Mouse (Mus musculus) frontal cortex, postnatal 25 days (tissue): ENCODE measurements around the gene Pgam1.
"Not testable (repeated sequence)": the region's sequence is repeated elsewhere in the genome, so short reads cannot be mapped to it uniquely, and the experiment has no call there.

Experiments
- DNase-seq, 2 experiments: peaks; one replicate each; pipeline ENCODE4 v3.0.0; 2022; ENCODE audit warnings: low spot score in 2 of 2

Pgam1 gene

GRCm38 (mm10) chr19:41911178-41912073, at the start of gene Pgam1:
Gene Pgam1 (plus strand): TSS chr19:41911923.
- peak; percentile 84 to 95 for DNase-seq

- DNase-seq = no peak
These were observed 45.0 kb upstream of the Pgam1 start for GRCm38 (mm10) chr19:41866707-41867106.

DNA sequence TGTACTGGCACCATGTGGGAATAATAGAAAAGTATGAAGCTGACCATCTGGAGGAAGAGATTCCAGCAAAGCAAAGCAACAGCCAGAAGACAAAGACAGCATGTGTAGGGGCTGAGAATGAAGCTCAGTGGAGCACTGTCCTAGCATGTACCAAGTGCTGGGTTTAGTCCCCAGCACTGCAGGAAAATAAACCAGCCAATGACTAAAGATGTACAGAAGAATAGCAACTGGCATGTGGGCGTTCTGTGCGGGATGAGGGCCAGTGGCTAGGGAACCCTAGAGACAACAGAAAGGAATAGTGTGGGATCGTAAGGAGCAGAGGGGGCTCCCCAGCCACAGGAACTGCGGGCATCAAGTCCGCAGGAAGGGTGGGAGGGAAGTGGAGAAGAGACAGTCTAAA, 42.4 kb upstream of the Pgam1 start:
- DNase-seq = no peak

GRCm38 (mm10) chr19:41869946-41870345, 41.8 kb upstream of the Pgam1 start:
- DNase-seq = not testable (repeated sequence)

DNA sequence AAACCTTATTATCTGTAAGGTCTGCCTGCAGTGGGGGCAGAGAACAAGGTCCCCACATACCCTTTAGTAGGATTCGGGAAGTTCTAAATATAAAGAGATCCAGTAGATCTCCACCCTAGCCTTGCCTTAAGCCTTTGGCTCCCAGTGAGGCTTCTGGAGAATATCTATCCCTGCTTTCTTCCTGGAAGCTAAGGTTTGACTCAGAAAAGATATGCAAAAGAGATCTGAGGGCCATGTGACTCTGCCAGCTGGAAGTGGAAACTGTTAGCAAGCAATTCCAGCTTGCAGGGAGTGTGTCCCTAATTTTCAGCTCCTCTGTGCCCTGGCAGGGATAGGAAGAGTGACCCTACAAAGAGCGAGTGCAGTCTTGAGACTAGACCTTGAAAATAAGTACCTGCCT, 39.4 kb upstream of the Pgam1 start:
- DNase-seq = no peak

- DNase-seq = no peak
These were observed 37.4 kb upstream of the Pgam1 start for GRCm38 (mm10) chr19:41874356-41874755.

GRCm38 (mm10) chr19:41881842-41882241, 29.9 kb upstream of the Pgam1 start:
- no peak for DNase-seq

DNA sequence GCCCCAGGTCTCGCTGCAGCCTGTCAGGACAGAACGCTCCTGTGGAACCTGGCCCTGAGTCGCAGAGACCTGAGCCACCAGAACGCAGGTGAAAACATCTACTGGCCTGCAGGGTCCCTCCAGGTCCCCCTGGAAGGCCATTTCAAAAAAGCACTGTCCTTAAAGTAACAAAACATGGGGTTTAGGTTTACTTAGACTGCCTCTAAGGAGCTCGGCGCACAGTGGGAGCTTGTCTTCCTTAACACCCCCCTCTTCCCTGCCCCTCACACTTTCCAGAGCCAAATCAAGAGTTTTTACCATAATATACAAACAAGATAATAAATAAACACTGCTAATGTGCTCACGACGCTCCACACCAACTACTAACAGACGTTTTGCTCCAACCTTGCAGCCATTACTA, 27.8 kb upstream of the Pgam1 start:
- DNase-seq = no peak

DNA sequence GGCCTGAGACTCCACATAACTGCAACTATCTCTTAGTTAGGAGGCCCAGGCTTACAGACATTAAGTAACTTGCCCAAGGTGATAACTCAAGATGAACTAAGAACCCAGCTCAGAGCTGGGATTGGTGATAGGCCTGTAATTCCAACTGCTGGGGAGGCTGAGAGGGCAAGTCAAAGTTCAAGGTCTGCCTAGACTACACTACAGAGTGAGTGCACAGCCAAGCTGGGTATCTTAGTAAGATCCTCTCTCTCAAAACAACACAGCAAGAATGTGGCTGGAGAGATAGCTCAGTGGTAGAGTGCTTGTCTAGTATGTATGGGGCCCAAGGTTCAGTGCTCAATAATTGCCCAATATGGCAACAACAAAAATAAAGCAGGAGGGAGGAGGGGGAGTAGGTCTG, 23.5 kb upstream of the Pgam1 start:
- no peak for DNase-seq

DNA sequence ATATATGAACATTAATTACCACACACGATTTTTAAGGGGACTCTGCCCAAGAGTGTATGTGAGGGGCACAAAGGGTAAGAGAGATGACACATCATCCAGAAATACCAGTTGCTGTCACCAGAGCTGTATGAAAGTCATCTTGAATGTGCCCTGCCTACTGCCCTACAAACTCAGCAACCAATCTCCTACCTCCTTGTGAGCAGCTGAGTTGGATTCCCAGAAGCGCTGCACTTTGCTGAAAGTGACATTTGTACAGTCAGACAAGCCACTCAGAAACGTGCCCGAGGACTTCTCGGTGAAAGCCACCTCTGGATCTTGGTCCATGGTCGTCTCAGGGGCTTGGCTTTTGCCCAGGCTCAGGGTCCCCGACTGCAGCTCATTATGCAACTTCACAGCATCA, 16.8 kb upstream of the Pgam1 start:
- DNase-seq = no peak

- peak; percentile 50 to 63 for DNase-seq
These were observed 16.0 kb upstream of the Pgam1 start, which contains the start of gene Rrp12 for GRCm38 (mm10) chr19:41895460-41896318. Gene Rrp12 (minus strand): TSS chr19:41896173.

GRCm38 (mm10) chr19:41896319-41896711, 15.4 kb upstream of the Pgam1 start:
- DNase-seq = no peak

- DNase-seq = no peak
These were observed 12.9 kb upstream of the Pgam1 start for GRCm38 (mm10) chr19:41898860-41899259.

DNA sequence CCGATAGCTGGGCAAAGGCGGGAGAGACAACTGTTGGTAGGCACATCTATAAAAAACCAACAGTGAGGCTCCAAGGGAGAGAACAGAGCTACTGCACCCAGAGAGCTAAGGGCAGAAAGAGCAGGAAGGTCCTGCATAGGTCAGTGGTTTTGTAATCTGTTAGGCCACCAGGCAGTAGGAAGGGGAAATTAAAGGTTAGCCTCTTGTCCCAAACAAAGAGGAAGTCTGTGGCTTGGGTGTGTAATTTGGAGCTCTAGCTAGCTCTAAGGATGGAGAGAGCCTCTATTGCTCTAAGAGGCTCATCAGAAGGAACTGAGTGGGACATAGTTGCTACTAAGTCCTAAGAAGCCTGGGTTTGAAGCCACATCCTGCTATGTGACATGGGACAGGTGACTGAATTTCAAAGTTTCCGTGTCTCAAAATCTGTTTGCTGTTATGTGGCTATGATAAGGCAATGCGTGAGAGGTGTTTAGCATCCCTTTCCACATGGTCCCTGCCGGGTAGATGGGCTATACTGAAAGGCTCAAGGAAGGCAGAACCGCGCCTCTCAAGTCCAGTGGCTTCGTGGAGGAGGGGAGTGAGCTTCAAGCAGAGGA, 11.1 kb upstream of the Pgam1 start:
- DNase-seq = no peak

DNA sequence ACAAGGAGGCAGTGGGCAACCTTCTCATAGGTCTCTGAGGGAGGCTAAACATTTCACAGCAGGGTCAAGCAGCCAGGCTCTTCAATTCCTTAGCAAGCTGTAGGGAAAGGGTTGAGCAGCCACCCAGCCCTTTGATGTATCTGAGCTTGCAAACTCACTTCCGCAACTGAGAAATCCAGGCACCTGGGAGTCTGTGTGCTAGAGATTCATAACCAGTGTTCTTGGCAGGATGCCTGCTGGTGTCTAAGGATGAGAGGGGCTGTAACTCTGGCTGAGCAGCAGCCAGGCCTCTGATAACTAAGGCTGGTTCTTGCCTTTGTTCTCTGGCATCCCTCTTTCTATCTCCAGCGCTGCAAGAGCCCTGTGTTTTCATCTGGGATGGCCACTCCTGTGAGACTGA, 10.0 kb upstream of the Pgam1 start:
- DNase-seq = no peak

DNA sequence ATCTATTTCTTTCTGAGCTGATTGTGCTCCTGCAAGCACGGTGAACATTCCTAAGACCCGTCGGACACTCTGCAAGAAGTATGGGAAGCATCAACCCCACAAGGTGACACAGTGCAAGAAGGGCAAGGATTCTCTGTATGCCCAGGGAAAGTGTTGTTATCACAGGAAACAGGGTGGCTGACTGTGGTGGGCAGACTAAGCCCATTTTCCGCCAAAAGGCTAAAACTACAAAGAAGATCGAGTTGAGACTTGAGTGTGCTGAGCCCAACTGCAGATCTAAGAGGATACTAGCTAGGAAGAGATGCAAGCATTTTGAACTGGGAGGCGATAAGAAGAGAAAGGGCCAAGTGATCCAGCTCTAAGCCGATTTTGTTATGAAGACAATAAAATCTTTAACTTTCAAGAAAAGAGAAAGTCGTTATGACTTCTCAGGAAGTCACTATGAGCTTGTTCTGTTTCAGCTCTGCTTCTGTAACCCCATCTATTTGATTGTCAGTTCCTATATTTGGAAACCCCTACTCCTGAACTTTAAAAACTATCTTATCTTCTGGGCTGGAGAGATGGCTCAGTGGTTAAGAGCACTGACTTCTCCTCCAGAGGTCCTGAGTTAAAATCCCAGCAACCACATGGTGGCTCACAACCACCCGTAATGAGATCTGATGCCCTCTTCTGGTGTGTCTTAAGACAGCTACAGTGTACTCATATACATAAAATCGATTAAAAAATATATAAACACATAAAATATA, 8.7 kb upstream of the Pgam1 start:
- no peak for DNase-seq

DNA sequence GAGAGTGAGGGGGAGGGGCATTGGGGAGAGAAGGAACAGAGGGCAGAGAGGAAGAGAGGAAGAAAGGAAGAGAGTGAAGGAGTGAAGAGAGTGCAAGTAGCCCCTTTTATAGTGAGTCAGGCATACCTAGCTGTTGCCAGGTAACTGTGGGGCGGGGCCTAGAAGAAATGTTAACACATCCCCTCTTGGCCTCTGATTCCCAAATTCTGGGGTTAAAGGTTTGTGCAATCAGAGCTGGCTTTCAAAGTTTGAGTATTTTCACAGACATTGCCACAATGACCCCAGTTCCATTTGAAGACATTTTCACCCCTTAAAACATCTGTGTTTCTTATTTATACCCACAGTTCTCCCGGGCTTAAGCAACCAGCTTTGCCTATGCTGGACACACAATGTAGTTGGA, 6.5 kb upstream of the Pgam1 start:
- no peak for DNase-seq

GRCm38 (mm10) chr19:41906311-41907078, 5.2 kb upstream of the Pgam1 start:
- no peak for DNase-seq

DNA sequence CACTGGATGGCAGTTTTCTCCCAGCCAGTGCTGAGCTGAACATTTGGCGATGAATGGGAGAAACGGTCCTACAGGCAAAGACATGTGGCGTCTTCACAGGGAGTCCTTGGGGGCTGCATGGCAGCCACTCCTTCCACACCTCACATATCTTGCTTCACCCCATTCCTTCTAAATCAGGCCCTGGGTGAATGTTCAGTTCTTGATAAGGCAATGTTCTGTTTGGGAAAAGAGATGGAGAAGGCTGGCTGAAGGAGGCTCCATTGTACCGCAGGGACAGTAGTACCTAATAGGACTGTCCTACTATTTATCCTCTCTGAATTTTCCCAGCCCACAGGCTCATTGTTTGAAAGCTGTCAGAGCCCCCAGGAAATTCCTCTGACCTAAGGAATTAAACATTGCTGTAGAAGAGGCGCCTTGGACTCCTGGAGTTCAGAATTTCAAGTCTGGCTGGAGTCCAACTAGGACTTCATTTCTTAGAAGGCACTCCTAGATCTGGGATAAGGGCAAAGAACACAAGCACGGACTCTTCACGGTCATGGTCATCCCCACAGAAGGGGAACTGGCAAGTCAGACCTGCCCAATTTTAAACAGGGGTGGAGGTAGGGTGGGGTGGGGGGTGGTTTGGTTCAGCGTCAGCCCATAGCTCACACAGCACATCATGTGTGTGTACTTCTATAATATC, 4.5 kb upstream of the Pgam1 start:
- no peak for DNase-seq

- DNase-seq = no peak
These were observed 3.0 kb upstream of the Pgam1 start for GRCm38 (mm10) chr19:41908736-41909135.
